Mouse (Mus musculus) brain, adult 2 months (tissue): ENCODE measurements at regions not wholly inside any gene's neighbourhood (a gene's known extent, or its start where the extent isn't known, plus 50 kb on each side); places are given as distances from the start of the nearest gene placed in this dataset.

Experiments
- DNase-seq: peaks from one replicate; pipeline ENCODE4 v3.0.0; 2011; ENCODE audit warnings: low read depth, low spot score

DNA sequence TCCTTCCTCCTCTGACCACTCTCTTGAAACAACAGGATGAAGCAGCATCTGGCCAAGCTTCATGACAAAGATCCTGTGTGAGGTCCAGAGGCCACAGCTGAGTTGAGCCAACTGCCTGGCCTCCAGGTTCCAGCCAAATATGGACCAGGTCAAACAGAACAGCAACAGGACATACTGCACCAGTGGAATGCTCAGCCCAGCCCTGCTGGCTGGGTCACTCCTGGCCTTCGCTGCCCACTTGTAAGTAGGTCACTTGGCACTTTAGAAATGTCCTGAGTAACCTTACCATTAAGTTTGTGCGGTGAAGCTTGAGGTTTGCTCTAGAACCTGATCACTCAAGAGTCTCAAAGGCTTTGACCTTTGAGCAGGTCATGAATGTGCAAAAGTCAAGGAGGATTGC is 96.9 kb downstream of the Snx19 start:
- no peak for DNase-seq

DNA sequence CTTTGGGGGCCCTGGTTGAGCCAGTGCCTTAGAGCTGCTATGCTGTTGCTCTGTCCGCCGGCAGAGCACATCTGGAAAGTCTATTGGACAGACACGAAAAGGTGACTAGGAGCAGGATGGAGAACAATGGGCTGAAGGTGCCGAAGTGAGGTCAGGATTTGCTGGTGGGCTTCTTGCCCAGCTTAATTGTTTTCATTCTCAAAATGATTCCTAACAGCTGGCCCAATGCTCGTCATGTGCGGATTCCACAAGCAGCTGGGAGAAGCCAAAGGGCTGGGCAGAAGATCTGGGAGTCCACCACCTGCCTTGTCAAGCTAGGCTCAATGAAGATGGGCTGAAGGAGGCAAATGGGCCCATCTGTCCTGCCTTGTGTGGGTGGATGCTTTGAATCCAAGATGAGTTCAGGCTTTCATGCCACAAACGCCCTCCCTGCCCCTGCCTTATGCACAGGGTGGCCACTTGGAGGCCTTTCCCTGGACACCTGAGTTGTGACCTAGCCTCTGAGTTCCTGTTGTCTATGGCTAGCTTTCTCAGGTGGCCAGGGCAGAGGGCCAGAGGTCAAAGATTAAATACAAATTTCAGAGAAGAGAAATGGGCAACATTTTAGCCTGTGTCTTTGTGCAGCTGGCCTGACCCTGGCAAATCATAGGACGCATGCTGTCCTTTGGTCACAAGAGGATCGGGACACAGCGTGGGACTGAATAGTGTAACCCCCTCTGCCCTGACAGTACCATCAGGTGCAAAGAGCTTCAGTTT is 95.9 kb downstream of the Snx19 start:
- no peak for DNase-seq

DNA sequence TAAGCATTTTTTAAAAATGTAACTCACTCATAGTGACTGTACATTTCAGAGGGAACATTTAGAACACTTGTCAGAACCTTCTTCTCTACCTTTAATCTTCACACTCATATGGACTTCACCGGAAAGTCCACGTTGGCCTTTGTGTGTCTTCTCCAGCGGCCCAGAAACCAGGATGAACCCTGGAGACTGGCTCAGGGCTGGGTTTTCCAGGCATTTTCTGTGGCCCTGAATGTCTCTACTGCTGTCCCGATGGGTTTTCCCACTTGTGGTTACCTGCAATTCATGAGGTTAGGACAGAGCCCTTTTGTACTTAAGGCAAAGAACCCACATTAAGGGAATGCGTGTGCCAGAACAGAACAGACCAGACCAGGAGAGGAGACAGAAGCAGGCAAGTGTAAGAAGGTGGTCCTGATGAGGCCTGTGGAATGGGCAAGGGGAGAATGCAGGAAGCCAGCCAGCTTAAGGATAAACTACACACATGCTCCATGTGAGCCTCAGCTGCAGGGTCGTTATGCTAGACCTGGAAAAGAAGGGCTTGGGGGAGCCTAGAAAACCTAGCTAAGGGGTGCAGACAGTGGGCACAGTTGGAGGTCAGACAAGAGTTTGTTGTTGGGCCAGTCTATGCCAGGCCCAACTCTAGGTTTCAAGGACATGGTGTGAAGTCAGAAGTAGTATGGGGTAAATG is 94.8 kb downstream of the Snx19 start:
- DNase-seq: no peak

GRCm38 (mm10) chr9:30520853-30521439 is 94.0 kb downstream of the Snx19 start:
- DNase-seq: peak; percentile 94

DNA sequence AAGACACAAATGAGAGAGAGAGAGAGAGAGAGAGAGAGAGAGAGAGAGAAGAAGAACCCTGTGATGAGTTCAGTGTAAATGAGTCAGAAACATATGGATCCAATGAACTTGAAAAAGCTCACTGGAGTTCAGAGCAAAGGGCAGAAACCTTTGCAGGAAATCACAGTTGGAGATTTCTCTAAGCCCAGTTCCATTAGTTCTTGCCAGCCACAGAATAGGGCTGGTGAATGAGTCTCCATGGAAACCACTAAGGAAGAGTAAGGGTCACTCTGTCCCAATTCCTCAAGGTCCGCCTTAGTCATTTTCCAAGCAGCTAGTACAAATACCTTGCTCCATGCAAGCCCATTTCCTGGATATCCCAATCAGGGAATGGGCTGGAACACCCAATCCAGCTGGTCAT is 93.2 kb downstream of the Snx19 start:
- no peak for DNase-seq

GRCm38 (mm10) chr9:30519231-30519630 is 92.3 kb downstream of the Snx19 start:
- no peak for DNase-seq
